29 mouse cellular contexts compared by ENCODE assay signal in genomic region chr9:41631564-41632205, GRCm38 (mm10).
DNase-seq lines count a peak whose midpoint lies in the region; ATAC-seq and TF ChIP-seq lines count a peak whose summit lies in the region.
"Had no signal": no experiment of that assay in that cellular context is flagged by ENCODE, and none has a peak within 500 bp of the region (broad histone marks: within the 10 kb centered on the region; RNA-seq: fewer than 3 reads in every experiment).

No protein-coding gene starts in this region.

- no peak overlapping the region for H3K27ac ChIP-seq in CH12.LX (ENCODE audit: insufficient read depth, low read depth)
- no peak overlapping the region for H3K27ac ChIP-seq in hindbrain, postnatal 0 days
- no peak overlapping the region for H3K27ac ChIP-seq in kidney, embryonic 16.5 days (ENCODE audit: low read length)
- H3K27ac ChIP-seq: forebrain, embryonic 12.5 days; heart, adult 2 months; hindbrain, embryonic 13.5 days; limb, embryonic 10.5 days; limb, embryonic 15.5 days; liver, embryonic 14.5 days; midbrain, embryonic 10.5 days; midbrain, embryonic 15.5 days; neural tube, embryonic 15.5 days had no signal

- TF ChIP-seq RAD21 in CH12.LX (IDR thresholded peaks at IDR 0.05; ENCODE audit: low read depth, low read length), result no peak

- no peak overlapping the region for H3K9ac ChIP-seq in CH12.LX (ENCODE audit: insufficient read depth, low read depth)
- H3K9ac ChIP-seq in hindbrain, postnatal 0 days (replicated peaks; ENCODE audit: low read length), result no peak overlapping the region
- H3K9ac ChIP-seq in kidney, embryonic 16.5 days (replicated peaks; ENCODE audit: low read length), result no peak overlapping the region
- H3K9ac ChIP-seq: forebrain, embryonic 12.5 days; heart, embryonic 12.5 days; hindbrain, embryonic 13.5 days; limb, embryonic 15.5 days; liver, embryonic 14.5 days; lung, embryonic 14.5 days; midbrain, embryonic 15.5 days; neural tube, embryonic 15.5 days had no signal

- peak overlapping the region; percentile 5 for H3K4me2 ChIP-seq in CH12.LX (ENCODE audit: insufficient read depth, low read depth, poor library complexity, severe bottlenecking)
- H3K4me2 ChIP-seq in hindbrain, postnatal 0 days (ENCODE audit: low read depth, low read length), result no peak overlapping the region
- no peak overlapping the region for H3K4me2 ChIP-seq in kidney, embryonic 16.5 days (replicated peaks; ENCODE audit: low read depth, low read length)
- H3K4me2 ChIP-seq: forebrain, embryonic 12.5 days; heart, embryonic 12.5 days; hindbrain, embryonic 13.5 days; limb, embryonic 15.5 days; lung, embryonic 14.5 days; midbrain, embryonic 15.5 days; neural tube, embryonic 15.5 days had no signal

- H3K9me3 ChIP-seq in CH12.LX (replicated peaks; ENCODE audit: low read length), result no peaks in the 10 kb centered on the region
- H3K9me3 ChIP-seq in hindbrain, postnatal 0 days (ENCODE audit: low read length), result no peaks in the 10 kb centered on the region
- no peaks in the 10 kb centered on the region for H3K9me3 ChIP-seq in kidney, embryonic 16.5 days (ENCODE audit: low read length)
- H3K9me3 ChIP-seq: forebrain, embryonic 12.5 days; heart, embryonic 12.5 days; hindbrain, embryonic 13.5 days; limb, embryonic 10.5 days; limb, embryonic 15.5 days; midbrain, embryonic 10.5 days; midbrain, embryonic 15.5 days; neural tube, embryonic 15.5 days had no signal

- peak; percentile 99 for TF ChIP-seq EP300 in CH12.LX (IDR thresholded peaks at IDR 0.05; ENCODE audit: low read length)

- WGBS in hindbrain, postnatal 0 days, result 71% methylated on average over 2 of the region's 2 CpGs
- WGBS in kidney, embryonic 16.5 days, result 70% methylated on average over 2 of the region's 2 CpGs

- no peak overlapping the region for H3K4me3 ChIP-seq in CH12.LX (replicated peaks in 1 of 3; ENCODE audit: low read depth in 2 of 3, low read length in 2 of 3, poor library complexity in 1 of 3)
- no peak overlapping the region for H3K4me3 ChIP-seq in hindbrain, postnatal 0 days (ENCODE audit: low read length)
- H3K4me3 ChIP-seq in kidney, embryonic 16.5 days (ENCODE audit: low read length), result no peak overlapping the region
- H3K4me3 ChIP-seq: forebrain, embryonic 12.5 days; heart, adult 2 months; heart, embryonic 12.5 days; hindbrain, embryonic 13.5 days; limb, embryonic 10.5 days; limb, embryonic 15.5 days; midbrain, embryonic 10.5 days; midbrain, embryonic 15.5 days; neural tube, embryonic 15.5 days had no signal

- no peaks in the 10 kb centered on the region for H3K27me3 ChIP-seq in CH12.LX (replicated peaks)
- no peaks in the 10 kb centered on the region for H3K27me3 ChIP-seq in hindbrain, postnatal 0 days (ENCODE audit: insufficient read depth, low read length)
- H3K27me3 ChIP-seq in kidney, embryonic 16.5 days (ENCODE audit: insufficient read depth, low read length), result no peaks in the 10 kb centered on the region
- H3K27me3 ChIP-seq: forebrain, embryonic 12.5 days; heart, embryonic 12.5 days; hindbrain, embryonic 13.5 days; limb, embryonic 15.5 days; midbrain, embryonic 15.5 days; neural tube, embryonic 15.5 days had no signal

- in situ Hi-C loops in CH12.LX (cut with MboI; ENCODE audit: low pct_ligation_motif_present, low pct_unique_long_range_greater_than_20kb, low sequenced_read_pairs), result no loop called here

- TF ChIP-seq CTCF in CH12.LX (conservative IDR thresholded peaks at IDR 0.05 in 1 of 2, IDR thresholded peaks at IDR 0.05 in 1 of 2; ENCODE audit: low read depth in 2 of 2, low read length in 2 of 2), result no peak
- TF ChIP-seq CTCF in hindbrain, postnatal 0 days (IDR thresholded peaks at IDR 0.05; ENCODE audit: low read depth), result no peak

- no peak for TF ChIP-seq POLR2A in CH12.LX (IDR thresholded peaks at IDR 0.05; ENCODE audit: low read depth, low read length)

- peak; percentile 95 for ATAC-seq in frontal cortex, adult (ENCODE audit: low TSS enrichment)
- no peak for ATAC-seq in hindbrain, postnatal 0 days
- ATAC-seq in kidney, embryonic 16.5 days (ENCODE audit: low FRiP score, low TSS enrichment), result no peak
- ATAC-seq: intestine, postnatal 0 days; midbrain, embryonic 15.5 days had no signal

- peaks cover 7 to 26% of the 10 kb centered on the region in 2 experiments; a peak in 3 of 4 replicates for H3K4me1 ChIP-seq in CH12.LX (ENCODE audit: control insufficient read depth in 1 of 2, insufficient read depth in 2 of 2)
- no peaks in the 10 kb centered on the region for H3K4me1 ChIP-seq in hindbrain, postnatal 0 days (ENCODE audit: insufficient read depth, low read length)
- H3K4me1 ChIP-seq in kidney, embryonic 16.5 days (ENCODE audit: insufficient read depth, low read length), result no peaks in the 10 kb centered on the region
- H3K4me1 ChIP-seq: forebrain, embryonic 12.5 days; heart, embryonic 12.5 days; hindbrain, embryonic 13.5 days; limb, embryonic 10.5 days; limb, embryonic 15.5 days; midbrain, embryonic 15.5 days had no signal

- no peak for DNase-seq in frontal cortex, postnatal 25 days (ENCODE audit: low spot score in 2 of 2)
- peak; percentile 16 to 21 for DNase-seq in layer of hippocampus, adult 8-10 months (ENCODE audit: low spot score in 2 of 2)
- no peak for DNase-seq in layer of hippocampus, postnatal 10 days (ENCODE audit: low spot score in 2 of 2)
- DNase-seq in CH12.LX (ENCODE audit: extremely low read depth), result peak; percentile 59
- peak; percentile 11 to 19 for DNase-seq in layer of hippocampus, postnatal 36 days
- DNase-seq in hindbrain, postnatal 0 days (ENCODE audit: low spot score), result no peak
- DNase-seq: adrenal gland, adult 2 months; adrenal gland, postnatal 36 days; cerebellum, adult 2 months; cerebellum, postnatal 14 days; heart, adult 2 months; heart, postnatal 4 days; kidney, adult 9 months; kidney, postnatal 14 days; lung, embryonic 14.5 days; retina, postnatal 1 day; thymus, postnatal 4 days had no signal

- no peaks in the 10 kb centered on the region for H3K36me3 ChIP-seq in CH12.LX (replicated peaks in 1 of 2; ENCODE audit: control insufficient read depth in 1 of 2, insufficient read depth in 1 of 2, low read length in 1 of 2)
- H3K36me3 ChIP-seq in hindbrain, postnatal 0 days (ENCODE audit: insufficient read depth, low read length), result no peaks in the 10 kb centered on the region
- no peaks in the 10 kb centered on the region for H3K36me3 ChIP-seq in kidney, embryonic 16.5 days (ENCODE audit: insufficient read depth, low read length)
- H3K36me3 ChIP-seq: forebrain, embryonic 12.5 days; heart, embryonic 12.5 days; hindbrain, embryonic 13.5 days; limb, embryonic 10.5 days; limb, embryonic 15.5 days; midbrain, embryonic 10.5 days; midbrain, embryonic 15.5 days; neural tube, embryonic 15.5 days had no signal

- no peaks in the 10 kb centered on the region for H3K79me2 ChIP-seq in CH12.LX (replicated peaks; ENCODE audit: control insufficient read depth, extremely low read depth, insufficient read depth, poor library complexity, severe bottlenecking)

- dilution Hi-C loops in CH12.LX (cut with MboI; ENCODE audit: extremely low pct_ligation_motif_present, extremely low pct_unique_long_range_greater_than_20kb, low sequenced_read_pairs), result no loop called here

TF ChIP-seq in CH12.LX, 34 proteins besides CTCF, POLR2A, EP300 and RAD21:
- TF ChIP-seq ZNF384 (IDR thresholded peaks at IDR 0.05; ENCODE audit: low read depth, low read length) (peak; percentile 36; the same call in 1 of the 2 replicates), IRF4 (IDR thresholded peaks at IDR 0.05; ENCODE audit: low read depth, low read length) (peak; percentile 97), KAT2A (IDR thresholded peaks at IDR 0.05; ENCODE audit: insufficient replicate concordance, low read length) (no peak), MXI1 (IDR thresholded peaks at IDR 0.05; ENCODE audit: low read depth, low read length) (no peak), PAX5 (IDR thresholded peaks at IDR 0.05; ENCODE audit: low read length) (no peak), CHD1 (IDR thresholded peaks at IDR 0.05; ENCODE audit: low read depth, low read length) (no peak), MAZ (IDR thresholded peaks at IDR 0.05; ENCODE audit: low read depth, low read length) (no peak), GABPA (IDR thresholded peaks at IDR 0.05; ENCODE audit: insufficient replicate concordance, low read depth, low read length) (no peak), MAX (IDR thresholded peaks at IDR 0.05; ENCODE audit: low read length) (no peak), TBP (conservative IDR thresholded peaks at IDR 0.05; ENCODE audit: low read depth, low read length) (no peak), BHLHE40 (IDR thresholded peaks at IDR 0.05; ENCODE audit: low read depth, low read length) (peak; percentile 55), ETS1 (conservative IDR thresholded peaks at IDR 0.05; ENCODE audit: low read depth, low read length) (peak; percentile 28; the same call in 1 of the 2 replicates), SMC3 (IDR thresholded peaks at IDR 0.05; ENCODE audit: low read depth, low read length) (no peak), MYC (IDR thresholded peaks at IDR 0.05; ENCODE audit: low read depth, low read length) (0 out of 2 replicates have a peak, but pooled peaks have one; percentile 42), ELF1 (IDR thresholded peaks at IDR 0.05; ENCODE audit: low read depth, low read length) (no peak), JUN (IDR thresholded peaks at IDR 0.05; ENCODE audit: insufficient read depth, low read depth, low read length) (peak; percentile 84), JUND (conservative IDR thresholded peaks at IDR 0.05; ENCODE audit: low read depth, low read length) (peak; percentile 83), RCOR1 (conservative IDR thresholded peaks at IDR 0.05; ENCODE audit: low read depth, low read length) (peak; percentile 69), MEF2A (IDR thresholded peaks at IDR 0.05; ENCODE audit: borderline replicate concordance, low read depth, low read length) (peak; percentile 66), MAFK (IDR thresholded peaks at IDR 0.05; ENCODE audit: insufficient replicate concordance, low read length) (peak; percentile 70)

Comparison
In these comparisons a context has a peak if more than half of its experiments do, and no peak if none do; other contexts are left out.
1. DNase-seq: peak in layer of hippocampus, adult 8-10 months (2 of 2), CH12.LX (single experiment) and layer of hippocampus, postnatal 36 days (2 of 2); none in frontal cortex, postnatal 25 days (0 of 2), layer of hippocampus, postnatal 10 days (0 of 2) and hindbrain, postnatal 0 days (single experiment).